Mouse (Mus musculus) lung, postnatal 0 days (tissue): ENCODE measurements around the gene Nkg7.

ENCODE experiments used
- CTCF ChIP-seq: IDR thresholded peaks from 2 replicates; pipeline ENCODE4 v1.5.1; 2016; ENCODE audit warnings: antibody characterized with exemption, mild to moderate bottlenecking
- EP300 ChIP-seq: IDR thresholded peaks from 2 replicates; pipeline ENCODE4 v1.6.1; 2016; ENCODE audit warnings: antibody characterized with exemption, mild to moderate bottlenecking, control low read depth

- TF ChIP-seq CTCF (no peak), EP300 (no peak)
These were observed 9.5 kb upstream of the Nkg7 start, which contains the start of gene Lim2 for GRCm38 (mm10) chr7:43427406-43427805.
